Mouse (Mus musculus): Measurements from ENCODE around the gene Cks2. TPM values are rescaled to one million over a fixed set of nuclear protein-coding genes. Genes with fewer than 3 reads are reported as not detected.

Cks2 gene
- polyA plus RNA-seq, 1 experiment: 4.4 TPM

DNA sequence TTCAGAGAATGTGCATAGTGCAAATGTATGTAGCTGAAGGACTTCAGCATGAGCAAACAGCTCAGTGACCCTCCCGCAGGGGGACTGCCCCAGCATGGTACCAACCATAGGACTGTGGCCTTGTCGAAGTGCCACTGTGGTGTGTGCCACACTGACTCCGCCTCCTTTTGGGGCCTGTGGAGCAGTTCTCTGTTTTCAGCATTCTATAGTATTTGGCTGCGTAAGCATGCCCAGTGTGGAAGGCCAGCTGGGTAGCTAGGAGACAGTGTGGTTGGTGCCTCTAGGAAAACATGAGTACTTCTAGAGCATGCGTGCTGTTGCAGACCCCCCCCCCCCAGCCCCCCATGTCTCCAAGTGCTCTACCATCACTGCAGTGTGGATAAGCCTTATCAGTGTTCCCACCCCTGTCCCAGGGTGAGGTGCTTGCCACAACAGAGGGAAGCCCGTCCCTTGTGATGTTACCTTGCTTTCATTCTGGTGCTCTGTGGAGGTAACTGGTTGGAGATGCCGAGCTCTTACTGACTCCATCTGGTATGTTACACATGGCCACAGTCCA, 32.7 kb downstream of the Cks2 start:
- no peak for DNase-seq (ENCODE audit: extremely low spot score in 1 of 2, low spot score in 1 of 2)

DNA sequence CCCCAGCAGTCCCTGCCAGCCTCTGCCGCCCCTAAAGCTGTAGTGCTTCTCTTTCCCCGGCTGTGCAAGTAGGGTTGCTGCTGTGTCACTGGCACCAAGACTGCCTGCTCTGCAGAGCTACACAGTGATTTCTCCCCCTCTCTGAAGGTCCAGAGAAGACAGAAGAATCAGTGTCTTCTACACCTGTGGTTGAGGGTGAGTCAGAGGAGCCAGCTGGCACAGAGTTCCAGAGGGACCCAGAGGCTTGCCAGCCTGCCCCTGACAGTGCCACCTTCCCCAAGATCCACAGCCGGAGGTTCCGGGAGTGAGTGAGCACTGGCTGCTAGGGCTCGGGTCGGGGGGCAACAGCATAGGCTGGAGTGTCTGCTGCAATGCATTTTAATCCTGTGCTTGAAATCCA, 33.7 kb downstream of the Cks2 start:
- no peak for DNase-seq (ENCODE audit: extremely low spot score in 1 of 2, low spot score in 1 of 2)

DNA sequence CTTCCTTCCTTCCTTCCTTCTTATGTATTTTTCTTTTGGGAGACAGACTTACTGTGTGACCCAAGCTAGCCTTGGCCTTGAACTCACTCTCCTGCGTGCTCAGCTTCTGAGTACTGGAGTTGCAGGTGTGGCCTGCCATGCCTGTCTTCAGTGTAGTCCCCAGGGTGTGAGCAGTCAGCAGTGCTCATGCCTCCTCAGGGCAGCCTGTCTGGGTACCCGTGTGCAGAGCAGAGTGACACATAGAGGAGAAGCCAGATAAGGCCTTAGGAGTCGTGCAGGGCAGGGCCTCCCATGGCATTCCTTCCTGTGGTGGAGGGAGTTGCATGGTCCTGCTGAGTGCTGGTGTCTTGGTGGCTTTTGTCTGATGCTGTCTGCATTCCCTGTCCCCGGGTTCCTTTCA, 34.3 kb downstream of the Cks2 start:
- DNase-seq (ENCODE audit: extremely low spot score in 1 of 2, low spot score in 1 of 2): no peak

DNA sequence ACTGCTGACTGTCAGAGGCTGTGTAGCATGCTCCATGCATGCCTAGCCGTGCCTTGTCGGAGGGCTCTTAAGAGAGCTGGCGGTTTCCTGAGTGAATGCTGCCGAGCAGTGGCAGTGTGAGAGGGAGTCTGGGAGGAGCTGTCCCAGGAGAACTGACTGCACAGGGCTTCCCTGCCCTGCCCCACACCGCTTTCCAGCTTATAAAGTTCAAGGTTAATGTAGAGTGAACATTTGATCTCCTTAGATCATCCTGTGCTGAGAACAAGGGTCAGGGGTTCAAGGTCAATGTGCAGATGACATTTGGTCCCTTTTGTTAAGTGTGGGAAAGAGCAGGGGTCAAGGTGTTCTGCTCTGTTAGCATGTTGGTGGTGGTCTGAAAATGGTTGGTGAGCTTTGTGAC, 36.0 kb downstream of the Cks2 start:
- no peak for DNase-seq (ENCODE audit: extremely low spot score in 1 of 2, low spot score in 1 of 2)

DNA sequence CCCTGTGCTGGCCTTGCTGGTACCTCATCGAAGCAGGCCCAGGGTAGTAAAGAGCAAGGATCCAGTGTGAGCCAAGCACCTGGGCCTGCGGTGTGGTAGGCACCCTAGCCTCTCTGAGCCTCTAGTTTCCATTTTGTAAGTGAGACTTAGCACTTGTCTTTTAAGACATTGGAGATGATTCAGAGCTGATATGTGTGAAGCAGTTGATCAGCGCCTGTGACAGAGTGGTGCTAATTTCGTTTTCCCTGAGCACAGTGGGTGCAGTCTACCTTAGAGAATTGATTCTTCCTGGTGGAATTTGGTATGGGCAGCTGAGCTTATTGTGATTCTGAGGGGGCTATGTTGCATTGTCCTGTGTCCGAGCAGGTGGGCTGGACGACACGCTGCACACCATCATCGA, 36.6 kb downstream of the Cks2 start:
- no peak for DNase-seq (ENCODE audit: extremely low spot score in 1 of 2, low spot score in 1 of 2)

DNA sequence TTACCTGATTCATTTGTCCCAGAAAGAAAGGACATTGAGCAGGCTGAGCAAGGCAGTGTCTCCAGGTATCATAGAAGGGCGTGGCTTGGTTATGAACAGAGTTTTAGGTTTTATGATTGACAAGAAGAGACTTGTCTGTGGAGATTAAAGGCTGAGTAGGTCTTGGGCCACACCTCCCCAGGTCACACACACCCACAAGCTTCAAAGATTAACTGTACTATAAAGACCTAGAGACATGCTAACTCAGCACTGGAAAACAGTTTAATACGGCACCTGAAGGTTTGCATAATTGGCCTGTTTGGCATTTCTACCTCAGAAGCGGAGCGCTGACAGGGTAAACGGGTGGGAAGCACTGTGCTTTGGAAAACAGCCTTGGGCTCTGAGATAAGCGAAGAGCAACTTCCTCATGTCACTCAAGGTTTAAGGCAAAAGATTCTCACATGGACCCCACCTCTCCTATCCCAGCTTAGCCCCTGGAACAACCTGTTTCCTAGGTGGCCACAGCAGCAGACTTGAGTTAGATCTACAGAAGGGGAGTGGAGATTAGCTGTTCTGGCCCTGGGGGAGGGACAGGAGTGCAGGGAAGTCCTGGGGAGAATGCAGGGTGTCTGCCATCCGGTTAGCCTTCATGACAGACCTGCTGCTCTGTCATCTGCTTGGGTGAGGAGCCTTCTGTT, 40.4 kb downstream of the Cks2 start:
- no peak for DNase-seq (ENCODE audit: extremely low spot score in 1 of 2, low spot score in 1 of 2)

DNA sequence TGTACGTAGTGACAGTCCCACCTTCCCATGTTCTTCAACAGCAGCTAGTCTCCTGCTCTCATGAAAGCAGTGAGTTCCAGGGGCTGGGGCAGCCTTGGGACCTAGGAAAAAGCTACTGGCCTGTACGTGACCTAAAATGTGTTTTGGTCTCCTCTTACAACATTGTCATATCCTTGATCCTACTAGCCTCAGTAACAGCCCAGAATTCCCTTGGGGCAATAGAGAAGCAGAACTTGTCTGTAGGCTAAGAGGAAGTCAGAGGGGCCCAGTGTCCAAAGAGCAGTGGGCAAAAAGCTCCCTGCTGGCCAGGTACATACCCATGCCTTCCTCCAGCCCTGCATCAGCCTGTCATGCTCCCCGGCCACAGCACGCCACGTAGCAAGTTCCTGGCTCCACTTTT, 41.9 kb downstream of the Cks2 start:
- no peak for DNase-seq (ENCODE audit: extremely low spot score in 1 of 2, low spot score in 1 of 2)

DNA sequence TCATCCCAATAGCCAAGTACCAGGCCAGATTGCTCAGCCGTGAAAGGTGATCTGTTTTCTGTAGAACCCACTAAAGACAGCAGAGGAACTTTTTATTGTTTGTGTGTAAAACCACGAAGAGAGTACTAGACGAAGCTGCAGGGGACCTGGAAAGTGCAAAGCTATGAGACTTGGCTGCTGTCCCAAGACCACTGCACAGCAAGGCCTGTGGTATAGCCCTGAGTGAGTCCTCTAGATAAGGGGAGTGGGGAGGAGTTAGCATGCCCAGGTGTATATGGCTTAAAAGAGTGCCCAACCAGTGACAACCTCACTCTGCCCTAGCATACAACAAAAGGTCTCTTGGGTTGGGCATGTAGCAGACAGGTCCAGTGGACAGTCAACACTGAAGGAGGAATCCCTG, 43.7 kb downstream of the Cks2 start:
- DNase-seq (ENCODE audit: extremely low spot score in 1 of 2, low spot score in 1 of 2): no peak

DNA sequence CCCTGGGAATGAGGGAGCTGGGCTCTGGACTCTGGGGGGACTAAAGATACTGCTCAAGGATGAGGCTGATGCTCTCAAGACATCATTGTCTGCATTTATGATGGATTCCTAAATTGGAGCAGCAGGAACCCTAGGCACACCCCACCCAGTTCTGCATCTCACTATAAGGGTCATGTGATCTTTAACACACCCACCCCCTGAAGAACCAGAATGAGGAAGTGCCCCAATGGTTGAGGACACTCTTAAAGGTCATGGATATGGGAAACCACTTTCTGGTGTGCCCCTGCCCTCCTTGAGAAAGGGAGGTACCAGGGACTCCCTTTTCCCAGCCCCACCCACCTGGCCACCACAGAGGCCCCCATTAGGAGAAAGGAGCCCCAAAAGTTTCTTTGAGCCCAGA, 51.4 kb downstream of the Cks2 start:
- no peak for DNase-seq (ENCODE audit: extremely low spot score in 1 of 2, low spot score in 1 of 2)

DNA sequence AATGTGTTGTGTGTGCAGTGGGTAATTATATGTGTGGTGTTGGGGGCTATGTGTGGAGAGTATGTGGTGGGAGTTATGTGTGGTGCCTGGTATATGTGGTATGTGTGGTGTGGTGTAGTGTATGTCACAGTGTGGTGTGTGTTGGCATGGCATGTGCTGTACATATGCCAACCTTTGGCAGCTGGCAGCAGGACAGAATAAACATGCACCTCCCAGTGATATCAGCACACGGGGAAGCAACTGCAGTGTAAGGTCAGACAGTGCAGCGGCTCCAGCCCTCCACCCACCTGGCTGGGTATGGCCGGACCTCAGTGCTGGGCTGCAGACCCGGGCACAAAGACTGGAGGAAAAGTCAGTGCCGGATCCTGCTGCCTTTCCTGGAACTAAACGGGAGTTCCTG, 52.4 kb downstream of the Cks2 start:
- no peak for DNase-seq (ENCODE audit: extremely low spot score in 1 of 2, low spot score in 1 of 2)

DNA sequence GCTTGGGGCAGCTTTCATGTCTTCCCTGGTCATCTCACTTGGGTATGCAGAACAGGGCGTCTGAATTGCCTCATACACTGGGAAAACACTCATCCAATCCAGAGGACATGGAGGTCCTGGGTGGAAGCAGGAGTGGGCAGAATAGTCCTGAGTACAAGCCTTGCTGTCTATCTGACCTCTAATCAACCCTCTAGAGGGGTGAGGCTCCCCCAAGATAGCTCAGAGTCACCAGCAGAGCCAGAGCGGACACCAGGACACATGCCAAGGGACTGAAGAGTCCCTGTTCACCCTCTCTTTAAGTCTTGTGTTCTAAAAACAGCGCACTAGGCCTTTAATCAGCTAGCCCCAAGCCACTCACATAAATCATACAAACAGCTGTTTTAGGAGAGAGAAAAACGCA, 52.9 kb downstream of the Cks2 start:
- no peak for DNase-seq (ENCODE audit: extremely low spot score in 1 of 2, low spot score in 1 of 2)

DNA sequence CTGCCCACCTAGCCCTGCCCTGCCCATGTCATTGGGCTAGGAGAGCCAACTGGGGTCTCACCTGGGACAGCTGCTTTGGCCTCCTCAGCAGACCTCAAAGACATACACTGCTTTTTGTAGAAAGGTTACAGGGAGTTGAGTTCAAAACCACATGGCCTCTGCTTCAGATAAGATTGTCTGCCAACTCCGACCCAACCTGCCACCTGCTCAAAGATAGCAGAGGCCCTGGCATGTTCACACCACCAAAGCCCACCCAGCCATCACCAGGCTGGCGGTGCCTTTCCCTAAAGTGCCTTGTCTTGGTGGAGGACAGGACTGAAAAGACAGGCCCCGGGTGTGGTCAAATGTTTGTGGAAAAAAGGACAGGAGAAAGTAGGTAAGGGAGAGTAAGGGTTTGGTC, 53.3 kb downstream of the Cks2 start:
- DNase-seq (ENCODE audit: extremely low spot score in 1 of 2, low spot score in 1 of 2): no peak

Other genes with a start within 250 kb of the Cks2 start
- 6.2 and 6.3 TPM in 2 replicates for gene S1pr3, start 236.6 kb upstream of the Cks2 start, polyA plus RNA-seq (2012; rRNA removed)
- 70.4 and 71.6 TPM in 2 replicates for gene Shc3, start 75.8 kb upstream of the Cks2 start, polyA plus RNA-seq (2012; rRNA removed)
- 23.5 and 24.2 TPM in 2 replicates for gene Secisbp2, start 6.5 kb downstream of the Cks2 start, polyA plus RNA-seq (2012; rRNA removed)
- gene Sema4d, start 148.5 kb downstream of the Cks2 start, polyA plus RNA-seq (2012; rRNA removed): 80.9 and 95.5 TPM in 2 replicates
- 43.0 and 54.0 TPM in 2 replicates for gene Gadd45g, start 201.4 kb downstream of the Cks2 start, polyA plus RNA-seq (2012; rRNA removed)

Measured in frontal cortex, adult 2 months (tissue).